Mouse (Mus musculus): ENCODE measurements around the gene Ttc7b. TPM values are rescaled to one million over a fixed set of nuclear protein-coding genes. Genes with fewer than 3 reads are reported as not detected.

Gene Ttc7b
- 5.0 and 6.3 TPM in 2 replicates for polyA plus RNA-seq (2015; fragmentation: Nextera tagmentation; extraction: Ambion mirVana)

GRCm38 (mm10) chr12:100520794-100521186, at the start of gene Ttc7b:
TSS of gene Ttc7b (minus strand) at chr12:100520826.
- ATAC-seq = peak; percentile 71
- Histone ChIP-seq H3K27me3 (no peaks in the 10 kb centered on the region), H3K4me1 (replicated peaks) (peaks cover 27% of the 10 kb centered on the region), H3K27ac (peak within 1 kb of the TSS; percentile 86), H3K4me3 (replicated peaks) (peak within 1 kb of the TSS; percentile 89), H3K9me3 (no peaks in the 10 kb centered on the region), H3K9ac (replicated peaks) (peak within 1 kb of the TSS; percentile 97), H3K36me3 (peaks cover under 1% of the 10 kb centered on the region; the same call in 1 of the 2 replicates), H3K4me2 (replicated peaks) (peak within 1 kb of the TSS; percentile 84)
- WGBS = 3% methylated on average over 34 of the region's 42 CpGs

GRCm38 (mm10) chr12:100568831-100569230, 48.2 kb upstream of the Ttc7b start:
- H3K27me3 ChIP-seq = no peaks in the 10 kb centered on the region
- peaks cover 5% of the 10 kb centered on the region for H3K36me3 ChIP-seq
- no peak for ATAC-seq
- H3K4me3 ChIP-seq (replicated peaks) = no peak overlapping the region
- WGBS = 84% methylated on average over 7 of the region's 7 CpGs
- no peak overlapping the region for H3K9ac ChIP-seq (replicated peaks)
- H3K9me3 ChIP-seq = no peaks in the 10 kb centered on the region
- H3K4me2 ChIP-seq (replicated peaks) = no peak overlapping the region
- no peak overlapping the region for H3K27ac ChIP-seq
- no peaks in the 10 kb centered on the region for H3K4me1 ChIP-seq (replicated peaks)

- H3K4me1 ChIP-seq (replicated peaks) = no peaks in the 10 kb centered on the region
- no peaks in the 10 kb centered on the region for H3K27me3 ChIP-seq
- peaks cover 8% of the 10 kb centered on the region; the same call in 1 of the 2 replicates for H3K36me3 ChIP-seq
- no peak for ATAC-seq
- H3K4me3 ChIP-seq (replicated peaks) = no peak overlapping the region
- WGBS = 86% methylated on average over 6 of the region's 6 CpGs
- no peaks in the 10 kb centered on the region for H3K9me3 ChIP-seq
- no peak overlapping the region for H3K9ac ChIP-seq (replicated peaks)
- no peak overlapping the region for H3K4me2 ChIP-seq (replicated peaks)
- H3K27ac ChIP-seq = no peak overlapping the region
These were observed 47.5 kb upstream of the Ttc7b start for GRCm38 (mm10) chr12:100568105-100568504.

GRCm38 (mm10) chr12:100567627-100568026, 47.0 kb upstream of the Ttc7b start:
- H3K27ac ChIP-seq = no peak overlapping the region
- no peaks in the 10 kb centered on the region for H3K4me1 ChIP-seq (replicated peaks)
- no peaks in the 10 kb centered on the region for H3K9me3 ChIP-seq
- WGBS = 76% methylated on average over 3 of the region's 3 CpGs
- no peak for ATAC-seq
- no peaks in the 10 kb centered on the region for H3K27me3 ChIP-seq
- H3K9ac ChIP-seq (replicated peaks) = no peak overlapping the region
- H3K36me3 ChIP-seq = peaks cover 9% of the 10 kb centered on the region; the same call in 1 of the 2 replicates
- no peak overlapping the region for H3K4me2 ChIP-seq (replicated peaks)
- no peak overlapping the region for H3K4me3 ChIP-seq (replicated peaks)

- Histone ChIP-seq H3K4me3 (replicated peaks) (no peak overlapping the region), H3K9ac (replicated peaks) (no peak overlapping the region), H3K9me3 (no peaks in the 10 kb centered on the region), H3K36me3 (peaks cover 14% of the 10 kb centered on the region; the same call in 1 of the 2 replicates), H3K27me3 (no peaks in the 10 kb centered on the region), H3K4me2 (replicated peaks) (no peak overlapping the region), H3K27ac (no peak overlapping the region), H3K4me1 (replicated peaks) (no peaks in the 10 kb centered on the region)
- no peak for ATAC-seq
- 91% methylated on average over 6 of the region's 6 CpGs for WGBS
These were observed 33.0 kb upstream of the Ttc7b start for GRCm38 (mm10) chr12:100553675-100554074.

DNA sequence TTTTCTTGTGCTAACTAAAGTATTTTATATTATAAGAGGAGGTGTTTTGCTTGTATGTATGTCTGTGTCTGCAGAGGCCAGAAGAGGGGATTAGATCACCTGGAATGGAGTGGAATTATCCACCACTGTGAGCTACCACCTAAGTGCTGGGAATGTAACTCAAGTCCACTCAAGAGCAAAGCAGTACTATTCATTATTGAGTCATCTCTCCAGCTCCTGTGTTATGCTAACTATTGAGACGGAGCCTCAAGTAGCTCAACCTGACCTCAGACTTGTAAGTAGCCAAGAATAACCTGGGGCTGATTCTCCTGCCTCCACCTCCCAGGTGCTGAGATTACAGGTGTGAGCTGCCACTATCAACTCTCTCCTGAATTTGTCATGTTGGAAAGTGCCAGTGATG, 31.3 kb upstream of the Ttc7b start:
- no peak overlapping the region for H3K4me2 ChIP-seq (replicated peaks)
- H3K4me3 ChIP-seq (replicated peaks) = no peak overlapping the region
- H3K27ac ChIP-seq = no peak overlapping the region
- no peaks in the 10 kb centered on the region for H3K4me1 ChIP-seq (replicated peaks)
- H3K9ac ChIP-seq (replicated peaks) = no peak overlapping the region
- no peak for ATAC-seq
- no peaks in the 10 kb centered on the region for H3K9me3 ChIP-seq
- 83% methylated on average over 1 of the region's 1 CpGs for WGBS
- H3K36me3 ChIP-seq = peaks cover 14% of the 10 kb centered on the region; the same call in 1 of the 2 replicates
- no peaks in the 10 kb centered on the region for H3K27me3 ChIP-seq

DNA sequence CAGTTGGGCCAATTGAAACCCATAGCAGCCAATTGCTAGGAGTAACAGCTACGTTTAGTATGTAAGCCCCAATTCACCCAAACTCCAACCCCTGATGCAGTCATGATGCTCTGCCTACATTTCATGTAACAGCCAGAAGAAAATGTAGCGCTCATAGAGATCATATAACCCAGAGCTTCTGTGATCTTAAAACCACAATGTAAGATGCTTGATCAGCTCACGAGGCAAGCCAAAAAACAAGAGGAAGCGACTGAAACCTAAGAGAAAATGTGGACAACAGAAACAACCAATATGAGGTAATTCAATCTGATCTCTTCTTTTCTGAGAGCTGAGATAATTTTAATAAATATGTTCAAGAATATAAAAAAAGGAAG, 23.6 kb upstream of the Ttc7b start:
- Histone ChIP-seq H3K4me2 (replicated peaks) (no peak overlapping the region), H3K36me3 (no peaks in the 10 kb centered on the region), H3K4me3 (replicated peaks) (no peak overlapping the region), H3K27ac (no peak overlapping the region), H3K27me3 (no peaks in the 10 kb centered on the region), H3K9ac (replicated peaks) (no peak overlapping the region), H3K9me3 (no peaks in the 10 kb centered on the region), H3K4me1 (replicated peaks) (no peaks in the 10 kb centered on the region)
- WGBS = 95% methylated on average over 4 of the region's 4 CpGs
- no peak for ATAC-seq

DNA sequence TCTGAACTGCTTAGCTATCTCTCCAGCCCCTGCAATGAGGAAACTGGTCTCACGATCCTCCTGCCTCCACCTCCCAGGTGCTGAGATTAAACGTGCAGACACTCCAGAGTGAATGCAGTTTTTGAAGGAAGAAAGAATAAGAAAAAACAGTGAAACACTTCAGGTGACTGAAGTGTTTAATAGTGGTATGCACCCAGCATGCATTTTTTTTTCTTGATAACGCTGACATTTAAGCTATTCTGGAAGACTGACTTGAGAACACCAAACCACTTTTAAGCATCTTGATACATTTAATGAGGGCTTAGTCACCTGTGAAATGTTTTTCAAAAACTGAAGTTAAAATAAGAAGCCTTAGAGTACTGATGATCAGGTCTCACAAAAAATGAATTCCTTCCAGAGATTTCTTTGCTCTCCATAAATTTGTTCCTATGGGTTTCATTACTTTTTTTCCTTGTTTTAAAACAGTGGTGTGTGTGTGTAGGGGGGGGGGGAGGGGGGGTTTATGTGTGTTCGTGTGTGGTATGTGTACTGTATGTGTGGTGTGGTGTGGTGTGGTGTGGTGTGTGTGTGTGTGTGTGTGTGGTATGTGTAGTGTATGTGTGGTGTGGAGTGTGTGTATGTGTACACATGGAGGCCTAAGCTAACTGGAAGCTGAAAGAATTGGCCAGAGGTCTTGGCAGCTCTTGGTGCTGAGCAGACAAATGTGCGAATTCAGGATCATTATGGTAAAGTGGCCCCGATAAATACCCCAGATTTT, 23.0 kb upstream of the Ttc7b start:
- H3K27me3 ChIP-seq = no peaks in the 10 kb centered on the region
- WGBS = 79% methylated on average over 6 of the region's 6 CpGs
- H3K4me2 ChIP-seq (replicated peaks) = no peak overlapping the region
- H3K4me1 ChIP-seq (replicated peaks) = no peaks in the 10 kb centered on the region
- no peak overlapping the region for H3K4me3 ChIP-seq (replicated peaks)
- no peaks in the 10 kb centered on the region for H3K36me3 ChIP-seq
- ATAC-seq = no peak
- no peak overlapping the region for H3K9ac ChIP-seq (replicated peaks)
- H3K27ac ChIP-seq = no peak overlapping the region
- H3K9me3 ChIP-seq = no peaks in the 10 kb centered on the region

GRCm38 (mm10) chr12:100542494-100542893, 21.9 kb upstream of the Ttc7b start:
- Histone ChIP-seq H3K4me1 (replicated peaks) (no peaks in the 10 kb centered on the region), H3K9me3 (no peaks in the 10 kb centered on the region), H3K4me3 (replicated peaks) (no peak overlapping the region), H3K9ac (replicated peaks) (no peak overlapping the region), H3K27ac (no peak overlapping the region), H3K27me3 (no peaks in the 10 kb centered on the region), H3K36me3 (no peaks in the 10 kb centered on the region), H3K4me2 (replicated peaks) (no peak overlapping the region)
- no peak for ATAC-seq
- WGBS = 90% methylated on average over 6 of the region's 6 CpGs

GRCm38 (mm10) chr12:100542076-100542475, 21.4 kb upstream of the Ttc7b start:
- ATAC-seq = no peak
- Histone ChIP-seq H3K9ac (replicated peaks) (no peak overlapping the region), H3K4me1 (replicated peaks) (no peaks in the 10 kb centered on the region), H3K4me3 (replicated peaks) (no peak overlapping the region), H3K27me3 (no peaks in the 10 kb centered on the region), H3K27ac (no peak overlapping the region), H3K9me3 (no peaks in the 10 kb centered on the region), H3K36me3 (no peaks in the 10 kb centered on the region), H3K4me2 (replicated peaks) (no peak overlapping the region)
- WGBS = 62% methylated on average over 3 of the region's 3 CpGs

DNA sequence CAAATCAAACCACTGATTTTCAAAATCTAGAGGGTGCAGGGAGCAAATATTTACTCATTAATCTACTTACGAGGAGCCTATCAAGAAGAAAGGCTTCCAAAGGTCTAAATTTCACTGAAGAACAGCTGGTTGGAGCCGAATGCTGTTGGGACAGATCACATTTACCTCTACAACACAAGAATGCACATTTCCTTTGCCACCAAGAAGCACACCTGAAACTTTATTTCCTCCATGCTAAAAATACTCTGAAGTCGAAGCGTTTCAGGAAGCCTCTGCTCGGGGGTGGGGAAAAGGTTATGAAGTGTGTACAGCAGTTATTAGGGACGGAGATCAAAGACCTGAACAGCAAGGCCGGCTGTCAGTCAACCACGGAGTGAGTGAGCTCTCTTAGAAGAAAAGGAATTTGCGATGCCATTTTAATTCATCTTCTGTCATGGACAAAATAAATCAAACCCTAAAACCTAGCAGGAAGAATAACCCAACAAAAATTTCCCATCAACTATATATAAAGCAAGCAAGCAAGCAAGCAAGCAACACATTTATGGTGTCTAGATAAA, 18.6 kb upstream of the Ttc7b start:
- Histone ChIP-seq H3K4me3 (replicated peaks) (no peak overlapping the region), H3K4me1 (replicated peaks) (0 out of 2 replicates have a peak, but pooled peaks cover 1% of the 10 kb centered on the region), H3K9me3 (no peaks in the 10 kb centered on the region), H3K27me3 (no peaks in the 10 kb centered on the region), H3K27ac (no peak overlapping the region), H3K9ac (replicated peaks) (no peak overlapping the region), H3K36me3 (no peaks in the 10 kb centered on the region), H3K4me2 (replicated peaks) (no peak overlapping the region)
- WGBS = 64% methylated on average over 9 of the region's 9 CpGs
- no peak for ATAC-seq

DNA sequence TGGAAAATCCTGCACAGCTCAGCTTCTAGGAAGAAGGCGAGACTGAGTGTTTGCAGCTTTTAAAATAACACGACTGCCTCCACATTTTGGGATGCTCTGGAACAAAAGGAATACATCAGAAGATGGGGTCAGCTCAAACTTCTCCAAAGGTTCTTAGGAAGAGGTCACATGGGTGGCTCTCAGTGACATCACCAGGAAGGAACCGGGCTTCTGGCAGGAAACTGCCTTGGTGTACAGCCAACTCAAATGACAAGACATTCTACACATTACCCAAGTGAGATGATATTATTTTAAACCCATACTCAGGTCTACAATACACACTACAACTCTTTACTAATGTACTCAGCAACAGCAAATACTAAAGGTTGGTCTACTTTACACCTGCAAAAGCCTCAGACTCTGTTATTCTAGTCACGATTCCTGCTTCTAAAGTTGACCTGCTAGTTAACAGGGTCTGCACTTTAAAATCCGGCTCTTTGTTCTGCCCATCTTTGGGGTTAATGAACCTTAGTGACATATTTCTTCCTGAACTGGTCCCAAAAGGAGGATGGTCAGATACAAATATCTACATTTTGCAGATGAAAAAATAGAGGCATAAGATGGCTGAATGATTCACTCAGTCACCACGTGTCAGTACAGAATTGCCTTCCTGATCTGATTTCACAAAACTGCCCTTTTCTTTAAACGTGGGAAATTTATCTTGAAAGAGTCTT, 18.0 kb upstream of the Ttc7b start:
- no peaks in the 10 kb centered on the region for H3K9me3 ChIP-seq
- H3K36me3 ChIP-seq = no peaks in the 10 kb centered on the region
- H3K4me2 ChIP-seq (replicated peaks) = no peak overlapping the region
- 76% methylated on average over 7 of the region's 7 CpGs for WGBS
- 0 out of 2 replicates have a peak, but pooled peaks cover 6% of the 10 kb centered on the region for H3K4me1 ChIP-seq (replicated peaks)
- no peak overlapping the region for H3K4me3 ChIP-seq (replicated peaks)
- no peak overlapping the region for H3K27ac ChIP-seq
- no peak for ATAC-seq
- no peak overlapping the region for H3K9ac ChIP-seq (replicated peaks)
- H3K27me3 ChIP-seq = no peaks in the 10 kb centered on the region
